Mouse (Mus musculus): ENCODE data around the gene Nbea. TPM values are rescaled to one million over a fixed set of nuclear protein-coding genes. Genes with fewer than 3 reads are reported as not detected.

Nbea gene
- polyA plus RNA-seq, 1 experiment from 2014 or later, result 9.7 TPM

- Histone ChIP-seq H3K4me1 (no peaks in the 10 kb centered on the region), H3K27ac (replicated peaks) (no peak overlapping the region), H3K27me3 (ENCODE audit: low read depth, poor library complexity, severe bottlenecking) (no peaks in the 10 kb centered on the region), H3K36me3 (0 out of 2 replicates have a peak, but pooled peaks cover 3% of the 10 kb centered on the region), H3K4me3 (no peak overlapping the region), H3K9me3 (replicated peaks) (no peaks in the 10 kb centered on the region)
- 77% methylated on average over 5 of the region's 5 CpGs for WGBS
- no peak for DNase-seq (ENCODE audit: low spot score)
These were observed 310.3 kb downstream of the Nbea start for GRCm38 (mm10) chr3:55872944-55873924.

- H3K4me3 ChIP-seq, result no peak overlapping the region
- no peak for DNase-seq (ENCODE audit: low spot score)
- no peaks in the 10 kb centered on the region for H3K9me3 ChIP-seq (replicated peaks)
- 94% methylated on average over 7 of the region's 7 CpGs for WGBS
- 0 out of 2 replicates have a peak, but pooled peaks cover 8% of the 10 kb centered on the region for H3K36me3 ChIP-seq
- H3K27ac ChIP-seq (replicated peaks), result no peak overlapping the region
- H3K4me1 ChIP-seq, result no peaks in the 10 kb centered on the region
- H3K27me3 ChIP-seq (ENCODE audit: low read depth, poor library complexity, severe bottlenecking), result no peaks in the 10 kb centered on the region
These were observed 331.0 kb downstream of the Nbea start for GRCm38 (mm10) chr3:55852488-55852887.

GRCm38 (mm10) chr3:55847115-55847514, 336.4 kb downstream of the Nbea start:
- H3K27ac ChIP-seq (replicated peaks), result no peak overlapping the region
- 88% methylated on average over 1 of the region's 1 CpGs for WGBS

GRCm38 (mm10) chr3:55837188-55837587, 346.3 kb downstream of the Nbea start:
- no peak overlapping the region for H3K27ac ChIP-seq (replicated peaks)
- DNase-seq (ENCODE audit: low spot score), result no peak
- no peak overlapping the region for H3K4me3 ChIP-seq
- H3K27me3 ChIP-seq (ENCODE audit: low read depth, poor library complexity, severe bottlenecking), result no peaks in the 10 kb centered on the region
- no peaks in the 10 kb centered on the region for H3K36me3 ChIP-seq
- no peaks in the 10 kb centered on the region for H3K4me1 ChIP-seq
- WGBS, result 84% methylated on average over 3 of the region's 3 CpGs
- H3K9me3 ChIP-seq (replicated peaks), result no peaks in the 10 kb centered on the region

More at GRCm38 (mm10) chr3:55847115-55847514, 336.4 kb downstream of the Nbea start:
- DNase-seq (ENCODE audit: low spot score), result no peak
- Histone ChIP-seq H3K4me3 (no peak overlapping the region), H3K4me1 (no peaks in the 10 kb centered on the region), H3K9me3 (replicated peaks) (no peaks in the 10 kb centered on the region), H3K27me3 (ENCODE audit: low read depth, poor library complexity, severe bottlenecking) (no peaks in the 10 kb centered on the region), H3K36me3 (0 out of 2 replicates have a peak, but pooled peaks cover 5% of the 10 kb centered on the region)

DNA sequence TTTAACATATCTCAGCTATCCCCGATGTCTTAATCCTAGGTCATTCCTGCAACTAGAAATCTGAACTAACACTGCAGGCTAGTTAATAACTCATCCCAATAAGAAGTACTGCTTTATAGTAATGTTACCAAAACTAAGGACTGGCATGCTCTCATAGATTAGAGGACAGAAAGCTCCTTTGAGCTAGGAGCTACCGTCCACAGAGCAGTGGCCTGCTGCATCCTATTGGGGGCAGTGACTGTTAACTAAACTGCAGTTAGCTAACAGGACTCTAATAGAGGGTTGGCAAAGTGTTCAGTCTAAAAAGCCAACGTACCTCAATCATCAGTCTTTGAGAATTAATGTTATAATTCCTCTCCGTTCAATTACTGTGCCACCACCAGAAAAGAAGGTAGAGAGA, 348.3 kb downstream of the Nbea start:
- WGBS, result 80% methylated on average over 4 of the region's 4 CpGs
- H3K27me3 ChIP-seq (ENCODE audit: low read depth, poor library complexity, severe bottlenecking), result no peaks in the 10 kb centered on the region
- H3K27ac ChIP-seq (replicated peaks), result no peak overlapping the region
- DNase-seq (ENCODE audit: low spot score), result no peak
- no peaks in the 10 kb centered on the region for H3K36me3 ChIP-seq
- H3K4me3 ChIP-seq, result no peak overlapping the region
- no peaks in the 10 kb centered on the region for H3K4me1 ChIP-seq
- H3K9me3 ChIP-seq (replicated peaks), result no peaks in the 10 kb centered on the region

DNA sequence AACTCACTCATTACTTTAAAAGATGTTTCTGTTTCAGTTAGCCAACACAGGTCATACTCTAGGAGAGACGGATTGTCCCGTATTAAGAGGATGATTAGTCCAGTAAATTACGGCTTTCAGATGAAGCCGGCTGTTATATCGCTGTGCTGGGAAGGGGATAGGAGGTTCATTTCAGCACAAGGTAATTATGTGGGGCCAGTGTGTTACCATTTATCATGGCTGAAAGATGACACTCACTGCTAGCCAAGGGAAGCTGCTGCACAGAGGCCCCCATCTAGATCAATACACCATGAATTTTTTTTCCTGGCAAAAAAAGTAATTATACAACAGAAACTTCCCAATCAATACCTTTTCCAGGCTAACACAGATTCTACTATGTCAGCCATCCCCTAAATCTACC, 353.3 kb downstream of the Nbea start:
- Histone ChIP-seq H3K36me3 (no peaks in the 10 kb centered on the region), H3K9me3 (replicated peaks) (no peaks in the 10 kb centered on the region), H3K4me1 (peaks cover 21% of the 10 kb centered on the region), H3K27ac (replicated peaks) (no peak overlapping the region), H3K4me3 (no peak overlapping the region), H3K27me3 (ENCODE audit: low read depth, poor library complexity, severe bottlenecking) (no peaks in the 10 kb centered on the region)
- no peak for DNase-seq (ENCODE audit: low spot score)
- WGBS, result 85% methylated on average over 5 of the region's 5 CpGs

DNA sequence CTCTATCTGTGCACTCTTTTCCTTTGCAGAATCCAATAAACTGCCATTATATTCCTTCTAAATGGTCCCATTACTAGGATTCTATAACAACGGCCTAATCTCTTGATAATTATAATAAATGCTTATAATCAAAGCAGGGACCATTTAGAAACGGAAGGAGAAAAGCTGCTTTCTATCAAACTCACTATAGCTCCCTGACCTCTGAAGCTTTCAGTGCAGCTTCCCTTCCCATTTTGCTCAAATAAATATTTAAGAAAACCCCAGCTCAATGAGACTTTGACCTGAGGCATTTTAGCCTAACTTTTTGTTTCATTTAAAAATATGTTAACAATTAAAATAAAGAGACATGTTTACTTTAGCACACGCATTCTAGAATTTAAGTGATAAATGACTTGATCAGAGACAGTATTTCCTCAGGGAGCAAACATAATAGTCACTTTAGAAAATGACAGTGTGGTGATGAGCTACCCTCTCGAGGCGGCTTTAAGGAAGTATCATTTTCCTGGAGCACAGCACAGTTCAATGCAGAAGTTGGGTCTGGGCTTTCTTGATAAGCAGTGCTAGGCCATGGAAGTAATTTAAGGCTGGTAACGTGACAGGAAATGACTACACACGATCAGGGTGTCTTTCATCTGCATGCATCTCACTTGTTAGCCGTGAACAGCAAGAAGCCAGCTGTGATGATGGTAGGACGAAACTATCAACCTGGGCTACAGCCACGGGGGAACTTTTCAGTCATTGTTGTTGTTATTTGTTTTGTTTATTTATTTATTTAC, 354.8 kb downstream of the Nbea start:
- Histone ChIP-seq H3K4me1 (peaks cover 21% of the 10 kb centered on the region), H3K9me3 (replicated peaks) (no peaks in the 10 kb centered on the region), H3K36me3 (no peaks in the 10 kb centered on the region), H3K27me3 (ENCODE audit: low read depth, poor library complexity, severe bottlenecking) (no peaks in the 10 kb centered on the region), H3K4me3 (no peak overlapping the region), H3K27ac (replicated peaks) (no peak overlapping the region)
- no peak for DNase-seq (ENCODE audit: low spot score)
- 73% methylated on average over 10 of the region's 10 CpGs for WGBS

DNA sequence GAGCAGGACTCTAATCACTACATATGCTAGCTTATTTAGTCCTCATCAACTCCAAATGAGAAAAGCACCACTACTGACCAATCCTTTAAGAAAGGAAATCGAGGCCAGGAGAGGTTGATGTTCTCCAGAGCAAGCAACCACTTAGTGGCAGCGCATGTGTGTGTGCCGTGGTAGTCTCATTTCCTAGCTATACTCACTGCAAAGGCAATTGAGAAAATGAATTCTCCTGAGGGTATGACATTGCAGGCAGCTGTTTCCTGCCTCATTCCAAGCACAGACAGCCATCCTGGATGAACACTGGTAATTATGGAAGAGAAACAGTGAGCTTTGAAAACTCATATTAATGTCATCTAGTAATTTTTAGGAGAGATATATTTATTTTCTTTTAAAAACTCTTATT, 358.6 kb downstream of the Nbea start:
- no peak overlapping the region for H3K27ac ChIP-seq (replicated peaks)
- 85% methylated on average over 3 of the region's 3 CpGs for WGBS
- DNase-seq (ENCODE audit: low spot score), result no peak
- H3K36me3 ChIP-seq, result no peaks in the 10 kb centered on the region
- no peak overlapping the region for H3K4me3 ChIP-seq
- H3K27me3 ChIP-seq (ENCODE audit: low read depth, poor library complexity, severe bottlenecking), result no peaks in the 10 kb centered on the region
- H3K4me1 ChIP-seq, result peaks cover 21% of the 10 kb centered on the region
- no peaks in the 10 kb centered on the region for H3K9me3 ChIP-seq (replicated peaks)

GRCm38 (mm10) chr3:55819598-55819997, 363.9 kb downstream of the Nbea start:
- DNase-seq (ENCODE audit: low spot score), result no peak
- no peak overlapping the region for H3K4me3 ChIP-seq
- no peak overlapping the region for H3K27ac ChIP-seq (replicated peaks)
- no peaks in the 10 kb centered on the region for H3K27me3 ChIP-seq (ENCODE audit: low read depth, poor library complexity, severe bottlenecking)
- peaks cover 3% of the 10 kb centered on the region; the same call in 1 of the 2 replicates for H3K36me3 ChIP-seq
- H3K9me3 ChIP-seq (replicated peaks), result no peaks in the 10 kb centered on the region
- H3K4me1 ChIP-seq, result no peaks in the 10 kb centered on the region

GRCm38 (mm10) chr3:55818082-55818481, 365.4 kb downstream of the Nbea start:
- Histone ChIP-seq H3K4me1 (no peaks in the 10 kb centered on the region), H3K36me3 (peaks cover 3% of the 10 kb centered on the region; the same call in 1 of the 2 replicates), H3K9me3 (replicated peaks) (no peaks in the 10 kb centered on the region), H3K4me3 (no peak overlapping the region), H3K27me3 (ENCODE audit: low read depth, poor library complexity, severe bottlenecking) (no peaks in the 10 kb centered on the region), H3K27ac (replicated peaks) (no peak overlapping the region)
- DNase-seq (ENCODE audit: low spot score), result no peak
- WGBS, result 89% methylated on average over 2 of the region's 2 CpGs

DNA sequence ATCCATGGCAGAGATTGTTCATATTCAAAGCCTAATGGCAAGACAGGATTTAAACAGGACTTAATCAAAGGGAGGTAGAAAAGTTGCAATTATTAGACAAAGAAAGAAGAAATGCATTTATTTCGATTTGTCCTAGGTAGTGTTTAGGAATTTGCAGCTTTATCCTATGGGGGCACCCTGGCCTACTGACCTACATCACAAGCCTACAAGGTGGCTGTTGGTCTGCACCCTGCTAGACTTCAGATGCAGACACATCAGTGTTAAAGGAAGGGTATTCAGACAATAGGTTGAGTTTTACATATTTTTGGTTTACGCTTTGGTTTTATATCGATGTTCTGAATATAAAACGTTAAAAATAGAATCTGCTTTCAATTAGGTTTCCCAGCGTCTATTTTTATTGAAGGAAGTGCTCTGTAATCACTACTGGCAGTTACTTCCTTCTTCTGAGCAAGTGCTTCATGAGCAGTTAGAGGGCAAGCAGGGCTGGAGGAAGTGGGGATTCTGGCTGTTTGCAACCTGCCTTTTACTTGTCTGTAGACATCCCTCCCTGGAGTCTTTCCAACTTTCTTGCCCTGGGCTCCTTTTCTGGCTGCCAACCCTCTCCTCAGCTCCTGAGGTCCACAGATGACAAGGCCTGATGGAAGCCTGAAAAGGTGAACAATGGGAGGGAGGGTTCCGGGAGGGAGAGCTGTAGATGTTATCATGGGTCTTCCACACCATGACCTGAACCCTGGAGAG, 366.7 kb downstream of the Nbea start:
- Histone ChIP-seq H3K9me3 (replicated peaks) (no peaks in the 10 kb centered on the region), H3K36me3 (peaks cover 3% of the 10 kb centered on the region; the same call in 1 of the 2 replicates), H3K4me3 (no peak overlapping the region), H3K27me3 (ENCODE audit: low read depth, poor library complexity, severe bottlenecking) (no peaks in the 10 kb centered on the region), H3K4me1 (no peaks in the 10 kb centered on the region), H3K27ac (replicated peaks) (no peak overlapping the region)
- 87% methylated on average over 6 of the region's 6 CpGs for WGBS
- no peak for DNase-seq (ENCODE audit: low spot score)

- Histone ChIP-seq H3K27me3 (ENCODE audit: low read depth, poor library complexity, severe bottlenecking) (no peaks in the 10 kb centered on the region), H3K4me3 (no peak overlapping the region), H3K9me3 (replicated peaks) (no peaks in the 10 kb centered on the region), H3K4me1 (no peaks in the 10 kb centered on the region), H3K27ac (replicated peaks) (no peak overlapping the region), H3K36me3 (peaks cover 3% of the 10 kb centered on the region; the same call in 1 of the 2 replicates)
- no peak for DNase-seq (ENCODE audit: low spot score)
- WGBS, result 84% methylated on average over 5 of the region's 5 CpGs
These were observed 367.4 kb downstream of the Nbea start for GRCm38 (mm10) chr3:55816096-55816495.
